Mouse (Mus musculus): ENCODE measurements around the gene Rtn2. TPM values are rescaled to one million over a fixed set of nuclear protein-coding genes. Genes with fewer than 3 reads are reported as not detected.

Gene Rtn2
- total RNA-seq, 2 experiments from 2014 or later = 154 to 161 TPM

DNA sequence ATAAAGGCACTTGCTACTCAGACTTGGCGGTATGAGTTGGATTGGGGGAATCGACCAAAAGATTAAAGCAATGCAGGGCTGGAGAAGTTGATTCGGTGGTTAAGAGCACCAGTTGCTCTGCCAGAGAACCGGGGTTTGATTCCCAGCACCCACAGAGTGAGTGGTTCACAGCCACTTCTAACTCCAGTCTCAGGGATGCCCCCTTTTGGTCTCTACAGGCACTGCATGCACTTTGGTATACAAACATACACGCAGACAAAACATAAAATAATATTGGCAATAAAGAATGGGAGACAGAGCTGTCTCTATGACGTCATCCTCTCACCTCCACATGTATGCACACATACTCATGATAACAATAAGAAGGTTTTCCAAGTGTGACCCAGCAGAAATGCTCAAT, 14.6 kb downstream of the Rtn2 start:
- intact Hi-C loops (cut with DNase I) = no loop called here

DNA sequence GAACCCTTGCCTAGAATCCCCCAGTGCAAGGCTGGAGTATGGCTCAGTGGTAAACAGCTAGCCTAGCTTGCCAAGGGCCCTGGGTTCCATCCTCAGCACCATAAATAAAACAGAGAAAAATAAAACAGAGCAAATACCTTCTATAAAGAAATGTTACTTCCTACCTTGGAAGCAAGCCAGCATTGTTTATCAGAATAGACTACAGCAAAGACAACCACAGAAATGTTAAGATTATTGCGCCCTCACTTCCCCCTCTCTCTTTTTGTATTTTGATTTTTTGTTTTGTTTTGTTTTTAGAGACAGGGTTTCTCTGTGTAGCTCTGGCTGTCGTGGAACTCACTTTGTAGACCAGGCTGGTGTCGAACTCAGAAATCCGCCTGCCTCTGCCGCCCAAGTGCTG, 15.4 kb downstream of the Rtn2 start:
- intact Hi-C loops (cut with DNase I) = no loop called here
- DNase-seq = no peak

More for the DNA sequence above, 14.6 kb downstream of the Rtn2 start:
- DNase-seq = no peak

GRCm38 (mm10) chr7:19299194-19299593, 16.8 kb downstream of the Rtn2 start:
- no peak for DNase-seq
- intact Hi-C loops (cut with DNase I) = no loop called here

- DNase-seq = peak; percentile 82
- intact Hi-C loops (cut with DNase I) = loop anchor here (2.0 kb wide), 1 partner anchor 42 kb away; no protein-coding TSS in a partner anchor
Observed at GRCm38 (mm10) chr7:19300501-19301421, 18.3 kb downstream of the Rtn2 start.

DNA sequence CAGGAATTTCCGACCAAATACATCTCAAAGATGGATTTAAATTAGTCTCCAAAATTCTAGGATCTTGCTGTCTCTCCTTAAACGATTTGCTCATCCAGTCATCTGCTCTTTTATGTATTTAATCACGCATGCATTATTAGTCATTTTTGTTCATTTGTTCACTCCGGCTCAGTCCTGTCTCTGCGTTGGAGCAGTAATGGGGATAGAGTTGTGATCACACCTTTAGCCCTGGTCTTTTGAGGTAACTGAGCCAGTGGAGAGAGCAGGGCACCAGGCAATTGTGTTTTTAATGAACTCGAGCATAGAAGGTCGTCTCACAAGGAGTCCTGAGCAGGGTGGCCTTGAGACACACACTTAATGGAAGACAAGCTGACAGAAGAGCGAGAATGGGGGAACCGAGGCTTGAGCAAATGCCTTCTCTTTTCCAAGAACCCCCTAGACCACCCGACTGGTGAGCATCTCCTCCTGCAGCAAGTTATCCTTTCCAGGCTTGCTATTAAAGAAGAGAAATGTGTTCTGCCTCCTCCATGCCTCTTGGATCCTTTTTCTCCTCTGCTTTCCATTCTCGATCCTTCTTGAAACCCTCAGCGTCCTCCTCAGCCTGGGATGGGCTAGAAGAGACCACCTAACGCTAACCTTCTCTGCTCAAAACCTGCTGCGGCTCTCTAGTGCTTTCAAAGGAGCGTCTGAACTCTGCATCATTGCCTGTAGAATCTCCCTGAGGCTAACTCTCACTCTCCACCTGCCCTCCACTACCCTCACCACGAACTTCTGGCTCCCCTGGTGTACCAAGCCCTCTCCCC, 19.2 kb downstream of the Rtn2 start:
- intact Hi-C loops (cut with DNase I) = loop anchor here (2.0 kb wide), 1 partner anchor 41 kb away; no protein-coding TSS in a partner anchor
- no peak for DNase-seq

DNA sequence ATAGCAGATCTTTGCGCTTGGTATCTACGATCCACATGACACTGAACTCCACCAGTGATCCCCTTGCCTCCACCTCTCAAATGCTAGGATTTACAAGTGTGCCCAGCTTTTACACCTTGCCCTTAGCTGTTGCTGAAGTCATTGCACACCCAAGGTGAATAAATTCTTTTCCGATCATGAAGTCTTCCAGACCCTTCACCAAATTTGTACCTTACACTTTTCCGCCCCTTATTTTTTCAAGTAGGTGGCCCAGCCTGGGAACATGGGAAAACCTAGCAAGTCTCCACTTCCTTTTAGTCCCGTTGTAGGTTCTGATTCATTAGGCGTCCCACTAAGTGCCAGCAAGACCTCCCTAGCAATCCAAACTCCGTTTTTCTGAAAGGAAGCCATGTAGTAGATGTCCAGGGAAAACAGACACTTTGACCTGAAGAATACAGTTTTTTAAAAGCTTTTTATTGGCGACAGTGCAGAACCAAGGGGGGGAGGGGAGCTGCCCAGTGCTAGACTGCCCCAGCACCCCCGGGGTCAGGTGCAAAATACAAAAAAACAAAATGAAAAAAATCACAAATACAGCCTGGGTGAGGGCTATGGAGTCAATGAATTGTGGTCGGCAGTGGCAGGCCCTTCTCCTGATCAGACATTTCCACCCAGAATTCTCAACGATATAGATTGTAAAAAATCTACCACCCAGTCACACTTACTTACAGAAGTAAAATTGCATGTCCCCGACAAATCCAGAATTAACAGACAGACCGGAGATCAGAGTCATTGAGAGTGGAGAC, 20.0 kb downstream of the Rtn2 start:
- intact Hi-C loops (cut with DNase I) = no loop called here
- DNase-seq = no peak

- DNase-seq = no peak
- intact Hi-C loops (cut with DNase I) = no loop called here
Observed at GRCm38 (mm10) chr7:19303046-19303305, 20.6 kb downstream of the Rtn2 start.

- DNase-seq = peak; percentile 81
- intact Hi-C loops (cut with DNase I) = no loop called here
Observed at GRCm38 (mm10) chr7:19303770-19304169, 21.3 kb downstream of the Rtn2 start.

- DNase-seq = no peak
- intact Hi-C loops (cut with DNase I) = no loop called here
Observed at GRCm38 (mm10) chr7:19304501-19305412, 22.3 kb downstream of the Rtn2 start.

- DNase-seq = no peak
- intact Hi-C loops (cut with DNase I) = no loop called here
Observed at GRCm38 (mm10) chr7:19305413-19305735, 22.9 kb downstream of the Rtn2 start.

GRCm38 (mm10) chr7:19305796-19306765, 23.7 kb downstream of the Rtn2 start:
- DNase-seq = no peak
- intact Hi-C loops (cut with DNase I) = no loop called here

- no peak for DNase-seq
- intact Hi-C loops (cut with DNase I) = no loop called here
Observed at GRCm38 (mm10) chr7:19306819-19307738, 24.7 kb downstream of the Rtn2 start.

GRCm38 (mm10) chr7:19307739-19308453, 25.5 kb downstream of the Rtn2 start:
- intact Hi-C loops (cut with DNase I) = no loop called here
- peak; percentile 81 for DNase-seq

- intact Hi-C loops (cut with DNase I) = no loop called here
- DNase-seq = peak; percentile 97
Observed at GRCm38 (mm10) chr7:19308454-19309277, 26.2 kb downstream of the Rtn2 start.

DNA sequence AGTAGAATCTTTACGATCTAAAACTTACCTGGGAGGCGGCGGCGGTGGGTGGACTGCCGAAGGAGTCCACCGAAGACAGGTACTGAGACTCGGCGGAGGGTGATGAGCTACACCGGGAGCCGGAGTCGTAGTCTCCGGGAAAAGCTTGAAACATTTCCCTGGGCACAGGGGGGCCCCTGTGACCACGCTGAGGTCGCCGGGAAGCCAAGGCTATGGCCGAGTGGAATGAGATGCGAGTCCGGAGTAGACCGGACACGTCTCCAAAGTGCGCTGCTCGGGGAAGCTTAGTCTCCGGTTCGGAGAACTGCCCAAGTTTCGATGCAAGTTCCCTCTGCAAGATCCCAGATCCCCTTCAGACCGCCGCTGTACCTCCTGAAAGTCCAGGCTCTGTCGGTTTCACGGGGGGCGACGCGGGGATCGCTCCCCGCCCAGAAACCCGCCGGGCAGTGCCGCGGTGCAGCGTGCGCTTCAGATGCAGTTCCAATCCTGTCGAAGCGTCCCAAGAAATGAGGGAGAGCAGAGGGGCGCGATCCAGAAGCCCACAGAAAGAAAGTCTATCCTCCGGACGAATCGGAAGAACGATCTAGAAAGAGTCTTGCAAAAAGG, 27.0 kb downstream of the Rtn2 start:
- no peak for DNase-seq
- intact Hi-C loops (cut with DNase I) = no loop called here

Data from left cerebral cortex, postnatal 4 days (tissue).